In genomic region chr2:136713299-136713758, GRCm38 (mm10) we compare ENCODE assay signal across 9 mouse cellular contexts. TPM values are rescaled to one million over a fixed set of nuclear protein-coding genes. Genes with fewer than 3 reads are reported as not detected.
DNase-seq lines count a peak whose midpoint lies in the region; ATAC-seq and TF ChIP-seq lines count a peak whose summit lies in the region.
"Had no signal": no experiment of that assay in that cellular context is flagged by ENCODE, and none has a peak within 500 bp of the region (broad histone marks: within the 10 kb centered on the region; RNA-seq: fewer than 3 reads in every experiment).

Gene Snap25 (plus strand): TSS chr2:136713453.

- H3K4me1 ChIP-seq in heart, embryonic 11.5 days (ENCODE audit: control insufficient read depth, insufficient read depth, low read length): peaks cover 8% of the 10 kb centered on the region
- peaks cover 19% of the 10 kb centered on the region; the same call in 1 of the 2 replicates for H3K4me1 ChIP-seq in forebrain, embryonic 13.5 days
- 0 out of 2 replicates have a peak, but pooled peaks cover 9% of the 10 kb centered on the region for H3K4me1 ChIP-seq in midbrain, embryonic 14.5 days (ENCODE audit: control insufficient read depth, insufficient read depth, low read length)
- H3K4me1 ChIP-seq in kidney, adult 2 months (ENCODE audit: control insufficient read depth, insufficient read depth, low read length): no peaks in the 10 kb centered on the region

- H3K36me3 ChIP-seq in heart, embryonic 11.5 days (ENCODE audit: control insufficient read depth, insufficient read depth, low read length): no peaks in the 10 kb centered on the region
- no peaks in the 10 kb centered on the region for H3K36me3 ChIP-seq in forebrain, embryonic 13.5 days (ENCODE audit: poor library complexity, severe bottlenecking)
- H3K36me3 ChIP-seq in midbrain, embryonic 14.5 days (ENCODE audit: control insufficient read depth, insufficient read depth, low read length): no peaks in the 10 kb centered on the region
- H3K36me3 ChIP-seq in kidney, adult 2 months (ENCODE audit: control insufficient read depth, insufficient read depth, low read length): no peaks in the 10 kb centered on the region

- no peak within 1 kb of the TSS for H3K27ac ChIP-seq in heart, embryonic 11.5 days (ENCODE audit: low read depth, low read length)
- H3K27ac ChIP-seq in forebrain, embryonic 13.5 days: peak within 1 kb of the TSS; percentile 83
- peak within 1 kb of the TSS; percentile 83 for H3K27ac ChIP-seq in midbrain, embryonic 14.5 days (replicated peaks; ENCODE audit: low read depth, low read length)
- H3K27ac ChIP-seq in kidney, adult 2 months (ENCODE audit: insufficient read depth, low read depth, low read length): no peak within 1 kb of the TSS

- peak within 1 kb of the TSS; percentile 82 for H3K4me2 ChIP-seq in heart, embryonic 11.5 days
- peak within 1 kb of the TSS; percentile 78 for H3K4me2 ChIP-seq in forebrain, embryonic 13.5 days
- peak within 1 kb of the TSS; percentile 69 for H3K4me2 ChIP-seq in midbrain, embryonic 14.5 days (ENCODE audit: low read length)

- under 1% methylated on average over 20 of the region's 20 CpGs for WGBS in heart, embryonic 11.5 days (ENCODE audit: insufficient replicate concordance)
- under 1% methylated on average over 20 of the region's 20 CpGs for whole genome bisulfite sequencing in forebrain, embryonic 13.5 days
- WGBS in midbrain, embryonic 14.5 days: under 1% methylated on average over 20 of the region's 20 CpGs
- WGBS in kidney, adult 2 months: 1% methylated on average over 20 of the region's 20 CpGs

- TF ChIP-seq CTCF in kidney, adult 2 months (conservative IDR thresholded peaks at IDR 0.05; ENCODE audit: insufficient read depth, insufficient read length, low read depth, low read length): no peak

- H3K9ac ChIP-seq in heart, embryonic 11.5 days (ENCODE audit: low read depth, low read length): 0 out of 2 replicates have a peak within 1 kb of the TSS, but pooled peaks have one; percentile 10
- peak within 1 kb of the TSS; percentile 71 for H3K9ac ChIP-seq in forebrain, embryonic 13.5 days
- H3K9ac ChIP-seq in midbrain, embryonic 14.5 days (replicated peaks; ENCODE audit: low read length): peak within 1 kb of the TSS; percentile 84

- no peaks in the 10 kb centered on the region for H3K27me3 ChIP-seq in heart, embryonic 11.5 days (ENCODE audit: control insufficient read depth, insufficient read depth, low read length)
- 0 out of 2 replicates have a peak, but pooled peaks cover 3% of the 10 kb centered on the region for H3K27me3 ChIP-seq in forebrain, embryonic 13.5 days
- no peaks in the 10 kb centered on the region for H3K27me3 ChIP-seq in midbrain, embryonic 14.5 days (ENCODE audit: control insufficient read depth, insufficient read depth, low read length)
- no peaks in the 10 kb centered on the region; the same call in 1 of the 2 replicates for H3K27me3 ChIP-seq in kidney, adult 2 months (replicated peaks; ENCODE audit: control insufficient read depth, insufficient read depth, low read length)

- DNase-seq in heart, postnatal 14 days: no peak
- DNase-seq in brain, embryonic 18.5 days (ENCODE audit: low read depth, low spot score): peak; percentile 90
- DNase-seq in layer of hippocampus, adult 9-10 months (ENCODE audit: low spot score): peak; percentile 68
- peak; percentile 98 for DNase-seq in midbrain, embryonic 14.5 days
- peak; percentile 38 for DNase-seq in testis, postnatal 14 days (ENCODE audit: low spot score)
- DNase-seq in kidney, adult 2 months: no peak

- TF ChIP-seq POLR2A in kidney, adult 2 months (IDR thresholded peaks at IDR 0.05; ENCODE audit: low read depth, low read length): no peak

- intact Hi-C loops in heart, postnatal 14 days (cut with DNase I): loop anchor here (10.0 kb wide), 1 partner anchor 119 kb away; no protein-coding TSS in a partner anchor

- ATAC-seq in heart, embryonic 11.5 days (replicated peaks; ENCODE audit: insufficient number of reproducible peaks, low FRiP score, low TSS enrichment): peak; percentile 62
- peak; percentile 90 for ATAC-seq in forebrain, embryonic 13.5 days
- peak; percentile 86 for ATAC-seq in midbrain, embryonic 14.5 days (ENCODE audit: low FRiP score, low TSS enrichment)

- H3K9me3 ChIP-seq in heart, embryonic 11.5 days (replicated peaks; ENCODE audit: control insufficient read depth, low read length): no peaks in the 10 kb centered on the region
- no peaks in the 10 kb centered on the region for H3K9me3 ChIP-seq in forebrain, embryonic 13.5 days (replicated peaks)
- no peaks in the 10 kb centered on the region for H3K9me3 ChIP-seq in midbrain, embryonic 14.5 days (ENCODE audit: control insufficient read depth, low read length)

- H3K4me3 ChIP-seq in heart, embryonic 11.5 days (ENCODE audit: low read depth, low read length): peak within 1 kb of the TSS; percentile 47
- peak within 1 kb of the TSS; percentile 60 for H3K4me3 ChIP-seq in forebrain, embryonic 13.5 days
- peak within 1 kb of the TSS; percentile 70 for H3K4me3 ChIP-seq in midbrain, embryonic 14.5 days (replicated peaks; ENCODE audit: low read depth, low read length)
- no peak within 1 kb of the TSS for H3K4me3 ChIP-seq in kidney, adult 2 months (ENCODE audit: insufficient read depth, low read depth, low read length)

RNA-seq across cellular contexts. Expression of gene Snap25, which starts in this region (rescaled TPM):
- 10.7 and 12.1 TPM in 2 replicates for polyA plus RNA-seq in heart, embryonic 11.5 days (2014; fragmentation: Nextera tagmentation; extraction: Ambion mirVana)
- under 1 TPM in 1 of 2 experiments, not detected in 1; 0.33 TPM for total RNA-seq in heart, postnatal 14 days (2021)
- polyA plus RNA-seq in forebrain, embryonic 13.5 days (2015; fragmentation: Nextera tagmentation; extraction: Ambion mirVana): 51.6 and 53.4 TPM in 2 replicates
- 125 and 138 TPM in 2 replicates for polyA plus RNA-seq in midbrain, embryonic 14.5 days (2014; fragmentation: Nextera tagmentation; extraction: Ambion mirVana)
- 0.39 and 1.9 TPM in 2 replicates for polyA plus RNA-seq in kidney, adult 2 months (2012; rRNA removed)
- polyA plus RNA-seq: liver, adult 2 months had no signal

Comparison
In these comparisons a context has a peak if more than half of its experiments do, and no peak if none do; other contexts are left out.
1. H3K27ac ChIP-seq: peak in forebrain, embryonic 13.5 days (single experiment) and midbrain, embryonic 14.5 days (single experiment); none in heart, embryonic 11.5 days (single experiment) and kidney, adult 2 months (single experiment).
2. H3K9ac ChIP-seq: peak in every context shown above with its lines; median percentile 84 in midbrain, embryonic 14.5 days; 71 in forebrain, embryonic 13.5 days; 10 in heart, embryonic 11.5 days.
3. DNase-seq: peak in brain, embryonic 18.5 days (single experiment), layer of hippocampus, adult 9-10 months (single experiment), midbrain, embryonic 14.5 days (single experiment) and testis, postnatal 14 days (single experiment); none in heart, postnatal 14 days (0 of 2) and kidney, adult 2 months (single experiment).
4. Peak in every context shown above with its lines, with median percentiles within 50 percentile points of each other: ATAC-seq and H3K4me2 ChIP-seq.